Mouse (Mus musculus): ENCODE measurements around the gene Ank. TPM values are rescaled to one million over a fixed set of nuclear protein-coding genes. Genes with fewer than 3 reads are reported as not detected.
"Not testable (repeated sequence)": the region's sequence is repeated elsewhere in the genome, so short reads cannot be mapped to it uniquely, and the experiment has no call there.

Ank gene
- polyA plus RNA-seq, 1 experiment from 2014 or later, result 14.7 TPM

GRCm38 (mm10) chr15:27441951-27442350 lies 24.5 kb upstream of the Ank start:
- Histone ChIP-seq H3K9me3 (replicated peaks) (no peaks in the 10 kb centered on the region), H3K9ac (no peak overlapping the region), H3K36me3 (no peaks in the 10 kb centered on the region), H3K27ac (ENCODE audit: poor library complexity, severe bottlenecking) (no peak overlapping the region), H3K27me3 (replicated peaks) (no peaks in the 10 kb centered on the region), H3K4me2 (no peak overlapping the region), H3K4me3 (no peak overlapping the region), H3K4me1 (replicated peaks) (no peaks in the 10 kb centered on the region)
- no peak for ATAC-seq (ENCODE audit: insufficient number of reproducible peaks, low FRiP score)
- WGBS, result 65% methylated on average over 5 of the region's 5 CpGs

GRCm38 (mm10) chr15:27444772-27445347 lies 21.6 kb upstream of the Ank start:
- H3K27me3 ChIP-seq (replicated peaks), result no peaks in the 10 kb centered on the region
- no peaks in the 10 kb centered on the region for H3K4me1 ChIP-seq (replicated peaks)
- WGBS, result 88% methylated on average over 9 of the region's 9 CpGs
- H3K36me3 ChIP-seq, result no peaks in the 10 kb centered on the region
- no peak overlapping the region for H3K27ac ChIP-seq (ENCODE audit: poor library complexity, severe bottlenecking)
- H3K9ac ChIP-seq, result no peak overlapping the region
- no peak overlapping the region for H3K4me2 ChIP-seq
- ATAC-seq (ENCODE audit: insufficient number of reproducible peaks, low FRiP score), result no peak
- H3K9me3 ChIP-seq (replicated peaks), result no peaks in the 10 kb centered on the region
- no peak overlapping the region for H3K4me3 ChIP-seq

- H3K36me3 ChIP-seq, result no peaks in the 10 kb centered on the region
- no peaks in the 10 kb centered on the region for H3K4me1 ChIP-seq (replicated peaks)
- H3K4me3 ChIP-seq, result no peak overlapping the region
- ATAC-seq (ENCODE audit: insufficient number of reproducible peaks, low FRiP score), result no peak
- H3K27ac ChIP-seq (ENCODE audit: poor library complexity, severe bottlenecking), result no peak overlapping the region
- H3K4me2 ChIP-seq, result no peak overlapping the region
- H3K27me3 ChIP-seq (replicated peaks), result no peaks in the 10 kb centered on the region
- WGBS, result 72% methylated on average over 5 of the region's 5 CpGs
- no peaks in the 10 kb centered on the region for H3K9me3 ChIP-seq (replicated peaks)
- no peak overlapping the region for H3K9ac ChIP-seq
Measured at GRCm38 (mm10) chr15:27450689-27451088, 15.8 kb upstream of the Ank start.

- Histone ChIP-seq H3K4me2 (no peak overlapping the region), H3K9ac (no peak overlapping the region), H3K27ac (ENCODE audit: poor library complexity, severe bottlenecking) (no peak overlapping the region), H3K4me3 (no peak overlapping the region), H3K9me3 (replicated peaks) (no peaks in the 10 kb centered on the region), H3K27me3 (replicated peaks) (no peaks in the 10 kb centered on the region), H3K4me1 (replicated peaks) (no peaks in the 10 kb centered on the region), H3K36me3 (no peaks in the 10 kb centered on the region)
- no peak for ATAC-seq (ENCODE audit: insufficient number of reproducible peaks, low FRiP score)
- WGBS, result 81% methylated on average over 3 of the region's 3 CpGs
Measured at GRCm38 (mm10) chr15:27451760-27452159, 14.7 kb upstream of the Ank start.

- H3K4me3 ChIP-seq, result no peak overlapping the region
- WGBS, result 83% methylated on average over 9 of the region's 9 CpGs
- no peak for ATAC-seq (ENCODE audit: insufficient number of reproducible peaks, low FRiP score)
- no peaks in the 10 kb centered on the region for H3K4me1 ChIP-seq (replicated peaks)
- no peak overlapping the region for H3K4me2 ChIP-seq
- no peaks in the 10 kb centered on the region for H3K27me3 ChIP-seq (replicated peaks)
- no peaks in the 10 kb centered on the region for H3K9me3 ChIP-seq (replicated peaks)
- no peak overlapping the region for H3K9ac ChIP-seq
- H3K27ac ChIP-seq (ENCODE audit: poor library complexity, severe bottlenecking), result no peak overlapping the region
- no peaks in the 10 kb centered on the region for H3K36me3 ChIP-seq
Measured at GRCm38 (mm10) chr15:27452496-27452895, 14.0 kb upstream of the Ank start.

- 52% methylated on average over 2 of the region's 2 CpGs for WGBS
- Histone ChIP-seq H3K9me3 (replicated peaks) (no peaks in the 10 kb centered on the region), H3K4me2 (no peak overlapping the region), H3K36me3 (no peaks in the 10 kb centered on the region), H3K27me3 (replicated peaks) (no peaks in the 10 kb centered on the region), H3K27ac (ENCODE audit: poor library complexity, severe bottlenecking) (no peak overlapping the region), H3K9ac (no peak overlapping the region), H3K4me3 (no peak overlapping the region), H3K4me1 (replicated peaks) (peaks cover 5% of the 10 kb centered on the region; the same call in 1 of the 2 replicates)
- no peak for ATAC-seq (ENCODE audit: insufficient number of reproducible peaks, low FRiP score)
Measured at GRCm38 (mm10) chr15:27457001-27457400, 9.5 kb upstream of the Ank start.

GRCm38 (mm10) chr15:27459781-27460180 lies 6.7 kb upstream of the Ank start:
- not testable (repeated sequence) for H3K36me3 ChIP-seq; H3K27ac ChIP-seq (ENCODE audit: poor library complexity, severe bottlenecking); ATAC-seq (ENCODE audit: insufficient number of reproducible peaks, low FRiP score); H3K4me3 ChIP-seq; H3K4me1 ChIP-seq (replicated peaks); H3K9ac ChIP-seq; H3K9me3 ChIP-seq (replicated peaks); H3K27me3 ChIP-seq (replicated peaks)
- WGBS, result 47% methylated on average over 14 of the region's 14 CpGs
- peak overlapping the region; percentile 19; the same call in 1 of the 2 replicates for H3K4me2 ChIP-seq

GRCm38 (mm10) chr15:27461336-27462245 lies 4.9 kb upstream of the Ank start:
- Histone ChIP-seq H3K27ac (ENCODE audit: poor library complexity, severe bottlenecking) (no peak overlapping the region), H3K9ac (no peak overlapping the region)
- ATAC-seq (ENCODE audit: insufficient number of reproducible peaks, low FRiP score), result no peak

GRCm38 (mm10) chr15:27463876-27464275 lies 2.6 kb upstream of the Ank start:
- no peak overlapping the region for H3K9ac ChIP-seq
- H3K4me3 ChIP-seq, result no peak overlapping the region
- ATAC-seq (ENCODE audit: insufficient number of reproducible peaks, low FRiP score), result no peak
- H3K36me3 ChIP-seq, result no peaks in the 10 kb centered on the region
- H3K9me3 ChIP-seq (replicated peaks), result no peaks in the 10 kb centered on the region
- H3K27me3 ChIP-seq (replicated peaks), result no peaks in the 10 kb centered on the region
- peaks cover 14% of the 10 kb centered on the region for H3K4me1 ChIP-seq (replicated peaks)
- H3K27ac ChIP-seq (ENCODE audit: poor library complexity, severe bottlenecking), result no peak overlapping the region
- WGBS, result 94% methylated on average over 13 of the region's 13 CpGs
- no peak overlapping the region for H3K4me2 ChIP-seq

More at GRCm38 (mm10) chr15:27461336-27462245, 4.9 kb upstream of the Ank start:
- Histone ChIP-seq H3K4me1 (replicated peaks) (peaks cover 8% of the 10 kb centered on the region; the same call in 1 of the 2 replicates), H3K4me2 (no peak overlapping the region), H3K27me3 (replicated peaks) (no peaks in the 10 kb centered on the region), H3K4me3 (no peak overlapping the region), H3K36me3 (no peaks in the 10 kb centered on the region), H3K9me3 (replicated peaks) (no peaks in the 10 kb centered on the region)
- WGBS, result 56% methylated on average over 12 of the region's 12 CpGs

- ATAC-seq (ENCODE audit: insufficient number of reproducible peaks, low FRiP score), result no peak
- 21% methylated on average over 8 of the region's 8 CpGs for WGBS
- Histone ChIP-seq H3K4me2 (peak overlapping the region; percentile 79), H3K4me3 (peak overlapping the region; percentile 77), H3K27ac (ENCODE audit: poor library complexity, severe bottlenecking) (no peak overlapping the region), H3K9me3 (replicated peaks) (no peaks in the 10 kb centered on the region), H3K36me3 (no peaks in the 10 kb centered on the region), H3K27me3 (replicated peaks) (no peaks in the 10 kb centered on the region), H3K9ac (no peak overlapping the region), H3K4me1 (replicated peaks) (peaks cover 17% of the 10 kb centered on the region)
Measured at GRCm38 (mm10) chr15:27465391-27466005, 979 bp upstream of the Ank start.

GRCm38 (mm10) chr15:27467081-27467491 lies 609 bp downstream of the Ank start:
- peak; percentile 41 for ATAC-seq (ENCODE audit: insufficient number of reproducible peaks, low FRiP score)
- Histone ChIP-seq H3K9me3 (replicated peaks) (no peaks in the 10 kb centered on the region), H3K4me2 (peak overlapping the region; percentile 79), H3K27me3 (replicated peaks) (no peaks in the 10 kb centered on the region), H3K4me3 (peak overlapping the region; percentile 77), H3K36me3 (no peaks in the 10 kb centered on the region), H3K4me1 (replicated peaks) (peaks cover 11% of the 10 kb centered on the region), H3K9ac (peak overlapping the region; percentile 84), H3K27ac (ENCODE audit: poor library complexity, severe bottlenecking) (peak overlapping the region; percentile 77)
- under 1% methylated on average over 25 of the region's 25 CpGs for WGBS

All from heart, embryonic 12.5 days (tissue).